Mouse (Mus musculus) urinary bladder, postnatal 4 days (tissue): Measurements from ENCODE around the gene Ghr.

Source experiments
- DNase-seq, 2 experiments: peaks; one replicate each; pipeline ENCODE4 v3.0.0; 2021 to 2022; ENCODE audit warnings: low spot score in 2 of 2

Ghr gene

DNA sequence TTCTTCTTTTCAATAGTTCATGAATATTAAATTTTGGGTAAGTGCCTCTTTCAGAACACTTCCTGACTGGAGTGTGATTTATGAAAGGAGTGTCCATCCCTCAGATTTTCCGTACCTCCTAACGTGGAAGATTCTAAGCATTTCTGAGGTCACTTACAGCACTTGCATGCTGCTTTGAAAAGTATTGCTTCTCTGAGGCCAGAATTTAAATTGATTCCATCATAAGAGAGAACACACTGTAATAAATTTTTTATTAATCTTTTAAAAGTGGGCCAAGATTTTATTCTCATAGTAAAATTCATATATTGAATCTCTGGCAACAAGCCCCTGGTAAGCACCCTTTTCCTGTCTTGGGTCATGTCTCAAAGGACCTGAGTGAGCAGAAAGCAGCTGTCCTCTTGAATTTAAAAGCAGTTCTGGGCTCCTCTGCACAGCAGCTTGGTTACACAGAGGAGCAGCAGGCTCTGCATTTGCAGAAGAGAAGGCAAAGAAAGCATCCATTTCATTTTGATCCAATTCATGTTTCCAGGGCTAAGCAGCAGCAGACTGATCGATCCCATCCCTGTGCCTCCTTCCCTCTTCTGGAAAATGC, 46.9 kb downstream of the Ghr start:
- peak in 1 of 2 experiments; percentile 16 for DNase-seq

DNA sequence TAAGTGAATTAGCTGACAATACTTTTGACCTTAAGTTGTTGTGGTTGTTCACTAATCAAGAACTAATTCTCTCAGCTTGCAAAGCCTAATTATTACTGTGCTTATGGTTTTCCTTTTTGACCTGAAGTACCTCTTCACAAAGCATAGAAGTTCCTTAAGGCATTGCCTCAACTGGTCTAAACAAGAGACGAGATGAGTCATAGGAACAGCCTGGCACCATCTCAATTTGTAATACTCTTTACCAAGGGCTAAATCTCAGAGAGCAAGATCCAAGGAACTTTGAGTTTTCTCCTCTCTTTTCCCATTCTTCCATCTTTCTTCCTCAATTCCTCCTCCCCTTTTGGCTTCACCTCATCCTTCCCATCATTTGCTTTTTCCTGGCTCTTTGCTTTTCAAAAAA, 69.3 kb downstream of the Ghr start:
- no peak for DNase-seq

DNA sequence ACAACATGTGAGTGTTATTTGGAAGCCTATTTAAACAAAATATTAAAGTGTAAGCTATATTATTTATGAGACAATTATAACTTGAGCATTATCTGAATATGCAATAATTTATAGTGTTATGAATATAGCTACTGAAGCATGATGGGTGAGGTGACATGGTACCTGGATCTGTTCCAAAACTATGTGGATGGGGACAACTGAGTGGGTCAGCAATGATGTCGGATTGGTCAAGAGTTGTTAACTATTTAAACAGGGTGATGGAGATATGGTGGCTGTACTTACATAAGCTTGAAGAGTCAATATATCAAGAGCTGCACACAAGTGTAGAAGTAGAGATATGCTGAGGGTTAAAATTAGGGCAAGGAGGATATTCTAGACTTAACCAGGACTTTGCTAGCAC, 70.9 kb downstream of the Ghr start:
- no peak for DNase-seq

DNA sequence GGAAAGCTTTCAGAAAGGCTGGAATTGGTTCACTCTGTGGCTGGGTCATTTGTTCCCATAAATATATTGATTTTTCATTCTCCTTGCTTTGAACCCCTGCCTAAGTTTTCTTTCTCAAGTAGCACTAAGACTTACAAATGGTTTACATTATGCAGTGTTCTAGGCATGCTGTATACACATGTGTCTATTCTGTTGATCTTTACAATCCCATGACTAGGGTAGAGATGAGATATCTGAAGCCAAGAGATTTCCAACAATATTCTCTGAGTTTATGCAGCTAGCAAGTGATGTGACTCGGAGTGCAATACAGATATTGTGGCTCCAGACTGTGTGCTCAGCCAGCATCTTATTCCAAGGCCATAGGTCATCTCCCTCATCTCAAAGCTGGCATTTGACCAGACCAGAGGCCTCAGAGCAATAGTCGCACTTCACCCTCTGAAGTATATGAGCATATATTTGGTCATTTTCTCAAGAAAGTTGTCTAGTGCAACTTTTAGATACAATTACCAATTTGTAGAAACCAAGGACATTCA, 71.6 kb downstream of the Ghr start:
- no peak for DNase-seq

DNA sequence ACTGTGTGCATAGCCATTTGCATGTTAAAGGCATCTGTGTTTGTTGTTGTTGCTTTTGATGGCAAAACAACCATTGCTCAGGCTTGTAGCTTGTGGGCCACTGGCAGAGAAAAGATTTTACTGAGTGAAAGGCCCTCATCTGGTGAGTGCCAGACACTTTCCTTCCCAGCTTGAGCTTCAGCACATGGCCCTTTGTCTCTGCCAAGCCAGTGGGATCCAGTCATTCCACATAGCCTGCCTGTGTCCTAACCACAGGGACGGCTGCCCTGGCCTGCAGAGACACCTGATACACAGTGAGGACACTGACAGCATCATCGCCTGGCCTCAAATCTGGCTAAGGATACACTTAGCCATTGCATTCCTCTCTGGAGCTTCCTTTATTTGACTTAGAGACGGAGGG, 74.2 kb downstream of the Ghr start:
- DNase-seq = no peak

DNA sequence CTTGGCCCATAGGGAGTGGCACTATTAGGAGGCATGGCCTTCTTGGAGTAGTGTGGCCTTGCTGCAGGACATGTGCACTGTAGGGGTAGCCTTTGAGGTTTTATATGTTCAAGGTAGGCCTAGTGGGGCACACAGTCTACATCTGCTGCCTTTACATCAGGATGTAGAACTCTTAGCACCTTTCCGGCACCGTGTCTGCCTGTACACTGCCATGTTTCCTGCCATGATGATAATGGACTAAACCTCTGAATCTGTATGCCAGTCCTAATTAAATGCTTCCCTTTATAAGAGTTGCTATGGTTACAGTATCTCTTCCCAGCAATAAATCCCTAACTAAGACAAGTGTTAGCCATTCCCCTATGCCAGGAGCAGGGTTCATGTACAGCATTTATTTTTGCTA, 76.0 kb downstream of the Ghr start:
- DNase-seq = no peak

DNA sequence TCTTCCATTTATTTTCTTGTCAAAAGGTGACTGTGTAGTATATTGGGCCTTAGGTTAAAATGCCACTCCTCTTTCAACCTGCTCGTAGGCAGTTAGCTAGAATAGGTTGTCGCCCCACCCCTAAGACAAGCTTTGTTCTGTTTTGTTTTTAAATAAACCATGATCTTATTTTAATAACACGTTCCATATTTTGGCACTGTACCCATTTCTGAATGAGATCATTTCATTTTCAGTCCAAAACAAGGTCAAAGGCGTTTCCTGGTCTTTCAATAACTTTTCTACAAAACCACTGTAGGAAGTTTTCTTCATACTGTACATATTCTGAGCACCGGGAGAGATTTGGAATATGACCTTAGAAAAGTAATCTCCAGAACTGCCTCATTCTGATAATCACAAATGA, 78.6 kb downstream of the Ghr start:
- no peak for DNase-seq

DNA sequence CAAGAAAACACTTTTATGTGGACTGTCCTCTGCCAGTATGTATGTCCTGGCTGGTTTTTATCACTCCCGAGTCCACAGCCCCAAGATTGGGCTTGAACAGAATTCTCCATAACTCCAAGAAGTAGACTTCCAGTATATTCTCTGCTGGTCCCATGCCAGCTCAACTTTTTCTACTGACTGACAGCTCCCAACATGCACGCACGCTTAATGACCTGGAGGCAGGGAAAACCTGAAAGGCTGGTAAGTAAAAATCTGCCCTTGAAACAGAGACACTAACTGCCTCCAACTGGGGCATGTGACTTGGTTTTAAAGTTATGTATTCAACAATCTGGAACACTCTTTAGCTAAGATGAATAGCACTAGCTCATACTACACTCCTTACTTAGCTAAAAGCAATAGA, 81.6 kb downstream of the Ghr start:
- no peak for DNase-seq

DNA sequence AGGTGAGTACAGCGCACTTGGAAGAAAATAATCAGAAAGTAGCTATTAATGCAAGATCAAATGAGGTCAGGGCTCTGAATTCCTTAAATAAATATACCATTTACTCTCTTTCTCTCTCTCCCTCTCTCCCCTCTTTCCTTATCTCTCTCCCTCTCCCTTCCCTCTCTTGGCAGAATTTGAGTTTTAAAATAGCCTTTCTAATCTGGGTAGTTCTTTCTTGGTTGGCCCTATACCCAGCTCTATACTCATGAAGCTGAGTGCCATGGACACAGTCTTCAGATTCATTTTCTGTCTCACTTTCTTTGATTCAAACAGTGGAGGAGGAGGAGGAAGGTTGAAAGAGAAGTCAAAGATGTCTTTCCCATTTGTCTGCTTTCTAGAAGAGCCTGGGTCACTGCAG, 84.3 kb downstream of the Ghr start:
- no peak for DNase-seq

DNA sequence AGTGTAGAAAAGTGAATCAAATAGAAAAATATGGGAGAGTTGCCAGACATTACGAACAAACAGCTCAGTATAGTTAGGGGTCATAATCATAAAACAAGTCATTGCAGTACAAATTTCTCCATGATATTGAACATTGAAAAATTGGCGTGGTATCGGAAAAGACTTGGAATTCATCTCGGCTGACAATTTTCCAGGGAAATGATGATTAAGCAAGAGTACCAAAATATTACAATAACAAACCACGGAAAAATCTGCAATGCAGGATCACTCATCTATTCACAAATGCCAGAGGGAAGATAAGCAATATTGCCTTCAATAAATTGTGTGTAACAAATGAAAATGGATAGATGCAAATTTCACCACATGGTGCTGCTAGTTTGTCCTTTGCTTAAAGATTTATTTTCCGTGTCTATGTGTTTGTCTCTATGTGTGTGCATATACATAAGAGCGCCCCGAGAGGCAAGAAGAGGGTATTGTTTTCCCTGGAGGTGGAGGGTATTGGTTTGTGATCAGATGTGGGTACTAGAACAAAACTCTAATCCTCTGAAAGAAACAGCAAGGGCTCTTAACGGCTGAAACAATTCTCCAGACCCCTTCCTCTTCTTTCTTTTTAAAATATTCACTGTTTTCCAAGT, 85.2 kb downstream of the Ghr start:
- no peak for DNase-seq

DNA sequence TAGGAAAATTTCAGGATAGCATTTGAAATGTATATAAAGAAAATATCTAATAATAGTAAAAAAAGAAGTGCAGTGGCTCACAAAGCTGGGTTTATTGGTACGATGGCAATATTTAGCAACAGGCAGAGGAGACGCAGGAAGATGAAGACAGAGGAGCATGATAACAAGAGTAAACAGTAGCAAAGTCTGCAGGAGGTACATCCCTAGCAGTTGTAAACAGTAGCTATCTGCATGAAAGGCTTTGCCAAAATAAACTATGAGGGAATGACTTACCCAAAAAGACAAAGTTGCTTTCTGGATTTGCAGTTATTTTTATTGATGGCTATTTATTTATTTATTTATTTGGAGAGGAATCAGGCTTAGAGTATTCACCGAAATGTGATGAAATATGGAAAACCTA, 92.4 kb downstream of the Ghr start:
- DNase-seq = no peak

DNA sequence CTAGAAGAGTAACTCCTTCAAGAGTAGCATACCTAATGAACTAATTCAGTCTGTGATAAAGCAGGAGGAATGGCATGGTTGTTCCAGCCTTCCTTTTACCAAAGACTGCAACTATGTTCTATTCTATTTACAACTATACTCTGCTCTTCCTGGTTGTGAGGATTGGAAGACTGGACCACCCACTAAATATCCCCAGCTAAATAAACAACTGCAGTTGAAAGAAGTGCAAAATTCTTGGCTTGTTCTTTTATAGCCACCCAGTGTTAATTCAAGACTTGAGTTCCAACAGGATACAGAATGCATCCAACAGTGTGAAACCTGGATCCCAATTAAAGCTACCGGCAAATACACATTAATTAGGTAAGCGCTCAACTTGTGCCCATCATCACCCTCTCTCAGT, 93.3 kb downstream of the Ghr start:
- DNase-seq = no peak

DNA sequence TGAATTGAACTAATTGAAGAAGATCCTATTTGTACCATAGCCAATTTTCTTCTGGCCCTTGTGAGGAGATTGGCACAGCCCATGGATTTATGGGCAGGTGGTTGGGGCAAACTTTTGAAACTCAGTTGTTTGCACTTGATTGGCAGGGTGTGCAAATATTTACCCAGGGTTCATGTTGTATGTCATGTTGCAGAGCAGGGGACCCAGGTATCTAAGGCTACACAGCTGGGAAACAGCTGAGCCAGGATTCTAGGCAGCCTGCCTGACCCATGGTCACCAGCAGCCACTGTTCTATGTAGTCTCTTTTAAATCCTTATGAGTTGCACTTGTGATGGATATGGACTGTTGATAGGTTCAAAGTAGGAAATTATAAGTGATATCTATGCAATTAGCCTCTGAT, 94.1 kb downstream of the Ghr start:
- DNase-seq = no peak

DNA sequence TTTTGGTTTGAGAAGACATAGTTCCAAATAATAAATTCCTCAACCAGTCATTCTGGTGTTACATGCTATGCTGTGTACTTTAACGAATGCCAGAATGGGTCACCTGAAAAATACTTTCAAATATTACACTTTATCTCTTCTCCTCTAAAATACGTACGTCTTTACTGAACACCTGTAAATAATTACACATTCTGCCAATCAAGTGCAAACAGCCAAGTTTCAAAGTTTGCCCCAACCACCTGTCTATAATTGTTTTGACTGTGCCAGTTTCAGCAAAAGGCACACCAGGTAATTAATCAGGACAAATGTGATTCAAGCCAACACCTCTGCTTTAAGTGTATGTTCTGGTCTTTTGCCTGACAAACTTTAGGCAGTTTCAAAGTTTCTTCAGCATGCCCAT, 94.7 kb downstream of the Ghr start:
- DNase-seq = no peak

DNA sequence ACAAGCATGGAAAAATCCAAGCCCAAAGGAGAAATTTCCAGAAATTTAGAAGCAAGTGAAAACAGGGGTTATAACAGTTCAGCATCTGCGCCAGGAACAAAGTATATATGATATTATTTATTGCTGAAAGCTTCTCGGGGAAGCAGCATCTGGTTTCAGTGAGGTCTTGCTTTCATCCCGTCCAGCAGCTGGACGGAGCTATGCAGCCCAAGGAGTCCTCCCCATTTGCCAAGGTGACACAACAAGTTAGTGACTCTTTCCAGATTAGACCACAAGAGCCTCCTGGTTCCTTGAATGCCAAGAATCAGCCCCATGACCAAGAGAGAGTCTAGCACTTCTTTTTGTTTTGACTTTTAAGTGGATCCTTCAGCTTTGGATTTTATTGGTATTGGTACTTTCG, 96.6 kb downstream of the Ghr start:
- no peak for DNase-seq

DNA sequence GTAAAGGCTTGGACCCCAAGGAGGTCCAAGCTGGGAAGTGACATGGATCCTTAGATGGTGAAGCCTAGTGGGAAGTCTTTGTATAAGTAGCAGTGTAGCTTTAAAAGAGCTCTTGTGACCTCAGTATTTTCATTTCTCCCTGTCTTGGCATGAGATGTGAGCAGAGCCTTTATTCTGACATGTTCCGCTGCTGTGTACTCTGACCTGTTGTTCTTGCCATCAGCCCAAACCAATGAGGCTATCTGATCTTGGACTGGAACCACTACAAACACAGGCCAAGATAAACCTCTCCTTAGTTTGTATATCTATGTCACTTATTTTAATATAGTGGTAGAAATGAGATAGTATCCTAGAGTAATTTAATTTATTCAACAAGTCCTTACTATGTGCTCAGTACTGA, 97.9 kb downstream of the Ghr start:
- no peak for DNase-seq

DNA sequence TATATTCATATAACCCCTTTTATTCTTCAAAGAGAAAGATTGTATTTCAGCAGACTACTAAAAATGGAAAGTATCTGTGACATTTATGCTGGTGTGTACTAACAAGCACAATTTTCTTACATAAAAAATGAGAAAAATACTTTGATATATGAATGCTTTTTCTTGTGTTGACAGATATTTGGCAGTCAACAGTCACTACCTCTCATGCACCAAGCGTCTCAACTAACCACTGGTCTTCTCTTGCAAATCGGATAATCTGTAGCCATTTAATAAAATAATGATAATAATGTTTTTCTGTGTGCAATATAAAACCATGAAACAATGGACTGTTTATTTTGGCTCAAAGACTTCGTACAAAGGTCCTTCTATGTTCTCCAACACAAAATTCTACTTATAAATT, 99.8 kb downstream of the Ghr start:
- no peak for DNase-seq

DNA sequence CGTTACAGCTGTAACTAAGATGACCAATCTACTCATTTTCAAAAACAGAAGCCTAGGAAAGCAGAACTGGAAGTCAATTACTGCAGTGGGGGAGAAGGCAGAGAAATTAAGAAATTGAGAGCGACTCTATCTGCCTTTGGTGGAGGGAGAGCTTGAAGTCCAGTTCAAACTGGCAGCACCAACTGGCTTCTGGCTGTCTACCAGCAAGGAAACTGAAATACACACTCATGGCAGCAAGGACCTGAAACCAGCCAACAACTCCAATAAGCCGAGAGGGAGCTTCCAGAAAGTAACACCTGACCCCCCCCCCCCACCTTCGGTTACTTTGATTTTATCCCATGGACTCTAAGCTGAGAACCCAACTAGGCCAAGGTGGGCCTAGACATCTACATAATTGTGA, 114.1 kb downstream of the Ghr start:
- no peak for DNase-seq

DNA sequence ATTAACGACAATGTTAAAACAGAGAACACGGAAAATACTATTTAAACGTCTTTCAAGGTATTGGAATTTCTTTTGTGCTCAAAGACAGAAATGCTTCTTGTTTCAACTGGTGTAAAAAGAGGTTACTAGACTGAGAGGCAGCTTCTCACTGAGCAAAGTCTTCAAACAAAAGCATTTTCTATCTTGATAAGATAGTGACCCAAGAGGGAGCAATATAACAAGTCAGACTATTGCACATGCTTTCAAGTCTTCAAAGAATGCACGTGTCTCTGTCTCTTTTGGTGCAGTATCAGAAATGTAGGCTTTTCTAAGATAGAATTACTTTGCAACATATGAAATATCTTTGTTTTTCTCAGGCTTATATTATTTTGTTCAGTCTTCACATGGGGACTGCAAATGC, 116.7 kb downstream of the Ghr start:
- no peak for DNase-seq

DNA sequence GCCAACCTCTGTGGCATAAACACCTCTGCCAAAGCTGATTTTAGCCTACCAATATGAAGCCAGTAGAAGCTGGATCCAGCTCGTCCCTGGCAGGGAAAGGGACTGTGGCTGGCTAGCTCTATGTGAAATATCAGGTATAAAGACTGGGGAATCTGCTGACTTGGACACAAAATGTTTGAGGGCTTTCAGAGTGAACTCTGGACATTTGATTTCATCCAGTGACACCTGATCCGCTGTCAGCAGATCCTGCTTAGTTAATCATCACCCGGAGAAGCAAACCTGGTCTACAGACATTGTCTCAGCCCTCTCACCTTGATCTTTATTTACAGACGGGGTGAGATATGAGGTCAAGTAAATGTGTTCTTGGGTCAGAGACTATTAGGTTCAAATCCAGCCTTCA, 118.5 kb downstream of the Ghr start:
- no peak for DNase-seq

DNA sequence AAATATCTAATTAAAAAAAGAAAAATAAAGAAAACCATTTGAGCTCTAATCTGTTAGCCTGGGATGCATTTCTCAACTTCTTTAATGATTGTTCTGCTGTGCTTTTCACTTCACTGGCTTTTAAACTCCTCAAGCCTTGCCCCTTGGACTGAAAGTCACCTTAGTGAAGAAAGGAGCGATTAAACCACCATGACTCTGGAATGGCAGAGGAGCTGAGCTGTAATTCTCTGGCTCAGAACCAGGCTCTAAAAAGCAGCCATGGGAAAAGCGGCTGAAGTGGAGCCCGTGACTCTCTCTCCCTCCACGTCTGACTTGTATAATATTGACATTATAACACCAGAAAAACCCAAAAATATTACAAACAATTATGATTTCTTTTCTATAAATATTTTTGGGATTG, 126.7 kb downstream of the Ghr start:
- no peak for DNase-seq

DNA sequence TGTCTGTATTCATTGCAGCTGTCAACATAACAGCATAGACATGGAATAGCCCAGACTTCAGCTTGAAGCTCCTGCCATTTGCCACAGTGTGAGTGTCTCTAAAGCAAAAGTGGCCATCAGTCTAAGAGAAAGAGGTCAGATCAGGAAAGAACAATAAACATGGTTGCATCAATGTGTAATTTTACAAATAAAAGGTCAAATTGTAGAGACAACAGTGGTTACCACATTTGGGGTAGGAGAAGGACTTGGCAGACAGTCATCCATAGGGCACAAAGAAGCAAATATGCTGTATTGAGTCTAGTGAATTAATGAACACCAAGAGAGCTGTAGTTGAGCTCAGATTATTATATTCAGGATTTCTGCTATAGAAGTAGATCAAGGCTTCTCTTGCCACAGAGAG, 127.7 kb downstream of the Ghr start:
- DNase-seq = no peak

DNA sequence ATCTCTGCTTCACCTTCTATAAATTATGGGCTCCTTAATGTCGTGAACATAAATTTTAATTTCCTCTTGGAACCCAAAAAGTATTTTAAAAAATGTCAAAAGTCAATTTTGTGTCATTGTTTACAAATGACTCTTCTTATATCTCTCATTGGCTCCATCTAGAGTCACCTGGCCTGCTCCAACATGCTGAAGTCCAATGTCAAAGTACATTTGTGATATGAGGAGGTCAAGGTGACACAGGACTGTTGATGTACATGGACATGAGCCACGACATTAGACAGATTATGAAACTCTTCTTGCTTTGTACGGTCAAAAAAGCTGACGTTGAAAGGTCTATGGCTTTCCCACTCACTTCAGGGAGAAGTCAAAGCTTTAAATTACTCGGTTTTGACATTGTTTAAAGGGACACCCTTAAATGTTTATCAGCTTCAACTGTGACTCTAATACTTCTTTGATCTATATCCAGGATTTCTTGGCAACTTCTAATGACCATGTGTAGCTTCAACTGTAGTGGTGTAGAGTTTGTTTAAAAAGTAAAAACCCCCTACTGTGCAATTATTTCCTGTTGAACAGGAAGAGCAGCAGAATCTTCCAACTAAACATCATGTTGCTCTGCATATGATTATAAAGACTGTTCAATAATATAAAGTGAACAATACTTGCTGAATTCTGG, 131.1 kb downstream of the Ghr start:
- DNase-seq = no peak
